Mouse (Mus musculus): Measurements from ENCODE around the gene Alox5. TPM values are rescaled to one million over a fixed set of nuclear protein-coding genes. Genes with fewer than 3 reads are reported as not detected.

Gene Alox5
- total RNA-seq, 2 experiments from 2014 or later, result 6.3 to 6.7 TPM

- DNase-seq, result peak; percentile 43
These were observed 43.3 kb downstream of the Alox5 start for GRCm38 (mm10) chr6:116417518-116418315.

- no peak for DNase-seq
These were observed 44.9 kb downstream of the Alox5 start for GRCm38 (mm10) chr6:116416000-116416552.

GRCm38 (mm10) chr6:116415126-116415676, 45.8 kb downstream of the Alox5 start:
- no peak for DNase-seq

- no peak for DNase-seq
These were observed 48.2 kb downstream of the Alox5 start for GRCm38 (mm10) chr6:116412546-116413325.

GRCm38 (mm10) chr6:116411716-116412115, 49.3 kb downstream of the Alox5 start:
- DNase-seq, result no peak

- no peak for DNase-seq
These were observed 50.5 kb downstream of the Alox5 start for GRCm38 (mm10) chr6:116410436-116410835.

GRCm38 (mm10) chr6:116407956-116408657, 52.9 kb downstream of the Alox5 start:
- DNase-seq, result no peak

GRCm38 (mm10) chr6:116407216-116407615, 53.8 kb downstream of the Alox5 start:
- no peak for DNase-seq

- DNase-seq, result no peak
These were observed 54.3 kb downstream of the Alox5 start for GRCm38 (mm10) chr6:116406680-116407079.

- DNase-seq, result no peak
These were observed 54.8 kb downstream of the Alox5 start for GRCm38 (mm10) chr6:116406152-116406551.

- no peak for DNase-seq
These were observed 55.3 kb downstream of the Alox5 start for GRCm38 (mm10) chr6:116405715-116406114.

- no peak for DNase-seq
These were observed 55.7 kb downstream of the Alox5 start for GRCm38 (mm10) chr6:116405243-116405642.

- no peak for DNase-seq
These were observed 58.6 kb downstream of the Alox5 start for GRCm38 (mm10) chr6:116402426-116402825.

- no peak for DNase-seq
These were observed 59.1 kb downstream of the Alox5 start for GRCm38 (mm10) chr6:116401746-116402423.

GRCm38 (mm10) chr6:116398136-116398535, 62.8 kb downstream of the Alox5 start:
- DNase-seq, result no peak

GRCm38 (mm10) chr6:116397621-116398020, 63.4 kb downstream of the Alox5 start:
- no peak for DNase-seq

GRCm38 (mm10) chr6:116394916-116395648, 65.9 kb downstream of the Alox5 start:
- DNase-seq, result no peak

GRCm38 (mm10) chr6:116389481-116389880, 71.5 kb downstream of the Alox5 start:
- no peak for DNase-seq

GRCm38 (mm10) chr6:116388068-116388467, 72.9 kb downstream of the Alox5 start:
- no peak for DNase-seq

- no peak for DNase-seq
These were observed 74.5 kb downstream of the Alox5 start for GRCm38 (mm10) chr6:116386506-116386905.

- DNase-seq, result no peak
These were observed 74.9 kb downstream of the Alox5 start for GRCm38 (mm10) chr6:116386045-116386415.

Data from heart, postnatal 4 days (tissue).